Mouse (Mus musculus) left cerebral cortex, adult 11 months (tissue): ENCODE results near the gene Cdc42bpb.

Source experiments
- DNase-seq: peaks from one replicate; pipeline ENCODE4 v3.0.0; 2022; ENCODE audit warnings: low spot score

The Cdc42bpb gene

DNA sequence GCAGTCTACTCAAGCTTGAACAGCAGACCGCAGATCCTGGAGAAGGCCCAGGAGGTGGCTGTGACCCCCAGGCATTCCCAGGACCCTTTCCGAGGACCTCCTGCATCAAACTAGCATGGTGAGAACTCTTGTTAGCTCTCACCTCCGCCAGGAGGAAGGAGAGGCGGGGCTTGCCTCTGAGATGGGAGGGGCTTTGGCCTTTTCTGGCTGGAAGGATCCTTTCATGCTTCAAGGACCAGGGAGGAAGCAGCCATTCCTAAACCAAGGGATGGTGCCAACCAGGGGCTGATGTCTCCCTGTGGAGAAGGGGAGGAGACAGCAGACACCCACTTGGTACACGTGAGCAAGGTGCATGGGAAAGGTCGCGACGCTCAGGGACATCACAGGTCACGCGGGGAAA is 93.0 kb downstream of the Cdc42bpb start:
- no peak for DNase-seq

DNA sequence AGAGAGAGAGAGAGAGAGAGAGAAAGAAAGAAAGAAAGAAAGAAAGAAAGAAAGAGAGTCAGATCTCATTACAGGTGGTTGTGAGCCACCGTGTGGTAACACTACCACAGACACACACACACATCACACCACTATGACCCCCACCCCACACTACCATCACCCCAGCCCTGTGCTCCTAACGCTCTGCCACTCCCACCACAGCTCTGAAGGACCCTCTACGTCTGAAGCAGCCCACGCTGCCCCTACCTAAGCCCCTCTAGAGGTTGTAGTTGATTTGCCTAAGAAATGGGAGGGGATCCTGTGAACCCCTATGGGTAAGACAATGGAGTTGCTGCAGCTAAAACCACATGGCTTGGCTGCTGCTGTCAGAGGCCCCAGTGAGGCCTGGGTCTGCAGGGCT is 93.9 kb downstream of the Cdc42bpb start:
- DNase-seq, result no peak

DNA sequence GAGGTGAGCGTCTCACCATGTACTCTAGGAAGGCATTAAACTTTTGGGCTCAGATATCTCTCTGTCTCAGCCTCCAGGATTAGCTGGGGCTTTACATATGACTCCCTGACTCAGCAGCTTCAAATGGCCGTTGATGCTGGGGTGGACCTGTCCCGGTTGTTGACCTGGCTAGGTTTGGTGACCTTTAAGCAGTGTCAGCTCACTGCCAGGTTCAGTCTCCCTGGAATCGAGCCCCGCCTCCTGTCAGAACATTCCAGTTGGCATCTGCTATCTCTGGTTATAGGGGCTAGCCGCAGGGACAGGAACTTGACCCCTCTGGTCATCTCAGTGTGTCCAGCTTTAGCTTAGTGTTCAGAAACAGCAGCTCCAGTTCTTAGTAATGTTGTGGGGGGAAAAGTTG is 101.1 kb downstream of the Cdc42bpb start:
- no peak for DNase-seq

DNA sequence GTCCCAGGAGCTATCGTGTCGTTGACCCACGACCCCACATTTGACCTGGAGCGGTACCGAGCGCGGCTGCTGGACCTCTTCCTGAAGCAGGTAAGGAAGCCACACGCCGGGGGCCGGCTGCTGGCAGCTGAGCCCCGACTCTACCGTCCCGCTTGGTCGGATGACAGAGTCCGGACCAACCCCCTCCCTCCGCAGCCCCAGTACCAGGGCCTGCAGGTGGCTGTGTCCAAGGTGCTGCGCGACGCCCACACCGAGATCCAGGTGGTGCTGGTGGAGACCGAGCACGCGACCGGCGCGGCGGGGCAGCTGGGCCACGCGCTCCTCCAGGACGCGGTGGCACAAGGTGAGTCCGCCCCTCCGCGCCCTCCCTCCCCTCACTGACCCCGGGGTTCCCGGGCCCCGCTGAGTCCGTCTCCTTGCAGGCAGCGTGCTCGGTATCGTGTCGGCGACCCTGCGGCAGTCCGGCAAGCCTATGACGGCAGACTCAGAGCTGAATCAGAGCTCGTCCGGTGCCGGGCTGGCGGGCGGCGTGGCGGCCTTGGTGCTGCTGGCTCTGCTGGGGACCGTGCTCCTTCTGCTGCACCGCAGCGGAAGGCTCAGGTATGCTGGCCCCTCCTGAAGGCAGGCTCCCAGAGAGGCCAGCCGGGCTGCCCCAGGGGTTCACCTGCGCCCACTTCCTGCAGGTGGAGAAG is 102.2 kb downstream of the Cdc42bpb start:
- DNase-seq, result no peak

DNA sequence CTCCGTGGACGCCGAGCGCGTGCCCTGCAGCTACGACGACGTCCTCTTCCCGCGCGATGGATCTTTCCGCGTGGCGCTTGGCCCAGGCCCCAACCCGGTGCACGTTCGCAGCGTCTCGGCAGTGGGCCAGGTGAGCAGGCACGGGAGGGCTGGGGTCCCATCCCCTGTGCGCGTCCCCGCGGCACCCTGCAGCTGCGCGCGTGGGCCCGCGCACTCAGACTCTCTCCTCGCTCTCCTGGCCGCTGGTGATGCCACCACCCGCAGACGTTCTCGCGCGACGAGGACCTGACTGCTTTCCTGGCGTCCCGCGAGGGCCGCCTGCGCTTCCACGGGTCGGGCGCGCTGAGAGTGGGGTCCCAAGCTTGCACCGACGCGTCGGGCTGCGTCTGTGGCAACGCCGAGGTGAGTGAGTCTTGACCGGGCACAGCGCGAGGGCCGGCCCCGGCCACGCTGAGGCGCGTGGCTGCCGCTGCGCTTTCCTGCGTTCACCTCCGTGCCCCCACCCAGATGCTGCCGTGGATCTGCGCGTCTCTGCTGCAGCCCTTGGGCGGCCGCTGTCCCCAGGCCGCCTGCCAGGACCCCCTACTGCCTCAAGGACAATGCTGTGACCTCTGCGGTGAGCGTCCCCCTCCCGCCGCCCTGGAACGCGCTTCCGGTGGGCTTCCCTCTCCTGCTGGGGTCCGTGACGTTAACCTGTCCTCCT is 102.9 kb downstream of the Cdc42bpb start:
- no peak for DNase-seq

DNA sequence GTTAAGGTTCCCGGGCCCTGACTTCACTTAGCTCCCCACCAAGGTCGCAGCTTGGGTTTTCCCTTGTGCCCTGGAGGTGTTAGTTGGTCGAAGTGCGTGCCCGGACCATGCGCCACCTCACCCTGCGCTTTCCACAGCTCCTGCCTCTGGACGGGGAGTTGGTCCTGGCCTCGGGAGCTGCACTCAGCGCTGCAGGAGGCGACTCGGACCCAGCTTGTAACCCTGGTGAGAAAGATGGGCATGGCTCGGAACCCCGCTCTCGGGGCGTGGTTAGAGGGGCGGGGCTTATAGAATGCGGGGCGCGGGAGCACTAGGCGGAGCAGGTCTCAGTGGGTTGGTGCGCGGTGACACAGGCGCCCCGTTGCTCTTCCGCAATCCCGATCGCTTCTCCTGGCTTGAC is 103.5 kb downstream of the Cdc42bpb start:
- no peak for DNase-seq

DNA sequence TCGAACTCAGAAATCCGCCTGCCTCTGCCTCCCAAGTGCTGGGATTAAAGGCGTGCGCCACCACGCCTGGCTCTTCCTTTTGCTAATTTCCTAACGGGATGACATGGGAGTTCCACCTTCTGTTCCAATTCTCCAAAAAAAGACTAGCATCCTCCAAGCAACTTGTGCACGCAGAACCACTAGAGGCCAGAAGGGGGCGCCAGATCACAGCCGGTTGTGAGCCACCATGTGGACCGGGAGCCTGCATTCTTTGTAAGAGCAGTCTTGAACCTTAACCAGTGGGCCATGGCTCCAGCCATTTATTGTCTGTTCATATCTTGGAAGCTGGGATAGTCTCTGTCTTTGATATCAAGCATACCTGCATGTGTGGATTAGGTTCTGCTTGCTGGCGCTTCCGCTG is 105.1 kb downstream of the Cdc42bpb start:
- peak; percentile 63 for DNase-seq

DNA sequence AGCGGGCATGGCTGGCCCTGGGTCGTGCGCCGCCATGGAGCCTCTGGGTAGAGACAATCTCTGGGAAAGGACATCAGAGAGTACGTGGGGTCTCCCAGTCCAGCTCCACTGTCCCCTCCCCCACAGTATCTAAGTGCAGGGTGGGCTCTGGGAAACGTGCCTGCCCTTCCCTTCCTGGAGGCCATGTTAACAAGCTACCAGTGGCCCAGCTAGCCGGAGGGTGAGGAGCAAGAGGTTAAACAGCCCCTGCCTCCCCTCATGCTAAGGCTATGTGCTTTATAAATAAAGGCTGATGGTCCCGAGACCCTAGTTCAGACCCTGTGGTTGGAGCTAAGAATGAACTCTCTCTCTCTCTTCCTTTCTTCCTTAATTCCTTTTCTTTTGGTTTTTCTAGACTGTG is 105.6 kb downstream of the Cdc42bpb start:
- DNase-seq, result no peak

DNA sequence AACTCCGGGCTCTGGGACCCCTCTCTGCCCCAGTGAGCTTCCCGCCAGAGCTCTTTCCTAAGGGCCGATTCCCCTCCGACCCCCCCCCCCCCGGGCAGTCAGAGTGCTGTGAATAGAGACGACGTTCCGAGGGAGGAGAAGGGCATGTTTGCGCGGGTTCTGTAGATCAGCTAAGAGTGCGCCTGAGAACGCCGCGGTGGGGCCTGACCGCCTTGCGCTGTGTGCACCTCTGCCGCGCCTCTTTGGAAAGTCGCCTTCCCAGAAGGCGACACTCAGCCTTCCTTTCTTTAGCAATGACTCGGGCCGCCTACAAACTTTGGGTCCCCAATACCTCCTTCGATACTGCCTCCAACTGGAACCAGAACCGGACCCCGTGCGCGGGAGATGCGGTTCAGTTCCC is 106.1 kb downstream of the Cdc42bpb start:
- no peak for DNase-seq

DNA sequence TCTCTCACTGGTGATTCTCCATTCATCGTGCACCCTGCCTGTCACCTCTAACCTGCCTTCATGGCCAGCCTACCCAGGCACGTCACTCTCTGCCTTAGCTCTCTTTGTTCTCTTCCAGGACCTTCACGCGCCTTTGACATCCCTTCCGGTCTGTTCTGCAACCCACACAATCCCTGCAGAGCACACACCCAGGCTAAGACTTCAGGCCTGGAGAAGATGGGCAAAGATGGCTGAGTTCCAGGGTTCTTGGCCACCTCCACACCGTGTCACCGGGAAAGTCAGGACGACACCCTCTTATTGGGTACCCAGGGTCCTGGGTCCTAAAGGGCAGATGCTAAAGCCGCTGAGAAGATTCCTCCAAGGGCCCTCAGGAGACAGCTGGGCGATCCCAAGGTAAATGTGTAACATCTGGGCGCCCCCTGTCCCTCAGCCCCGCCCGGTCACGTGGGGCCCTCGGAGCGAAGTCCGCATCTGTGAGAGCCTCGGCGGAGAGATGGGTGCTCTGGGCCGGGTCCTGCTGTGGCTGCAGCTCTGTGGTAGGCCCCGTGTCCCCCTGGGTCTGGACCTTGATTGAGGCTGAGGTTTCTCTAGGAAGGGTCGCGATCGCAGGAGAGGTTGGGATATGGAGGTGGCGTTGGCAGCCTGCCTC is 106.8 kb downstream of the Cdc42bpb start, which contains the start of gene Amn:
TSS of gene Amn (plus strand) at position 467 of the 649 bp plus-strand sequence.
- no peak for DNase-seq

DNA sequence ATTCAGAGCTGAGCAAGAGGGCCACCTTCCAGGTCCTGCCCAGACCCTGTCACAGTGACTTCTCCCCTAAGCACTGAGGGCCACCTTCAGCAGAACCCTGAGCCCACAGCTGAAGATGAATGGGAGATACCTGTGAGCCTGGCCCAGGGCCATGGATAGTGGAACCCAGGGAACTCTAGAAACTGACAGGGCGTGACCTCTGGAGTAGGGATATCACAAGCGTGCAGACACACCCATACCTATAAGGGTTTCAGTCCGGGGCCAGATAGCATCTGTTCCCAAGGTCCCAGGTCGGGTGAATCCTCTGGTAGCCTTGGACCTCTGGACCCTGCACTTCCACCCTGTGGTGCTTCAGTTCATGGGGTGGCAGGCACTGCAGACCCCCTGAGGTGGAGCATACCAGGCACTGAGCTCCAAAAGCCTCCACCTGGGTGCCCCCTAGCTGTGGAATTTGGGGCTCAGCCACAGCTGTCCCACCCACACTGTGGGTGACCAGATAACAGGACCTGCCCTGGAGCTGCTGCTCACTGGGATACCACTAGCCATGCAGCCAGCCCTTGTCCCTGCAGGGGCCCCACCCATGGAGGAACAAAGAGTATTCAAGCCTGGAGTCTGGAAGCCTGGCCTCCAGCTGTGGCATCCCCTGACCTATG is 109.7 kb downstream of the Cdc42bpb start:
- DNase-seq, result no peak

DNA sequence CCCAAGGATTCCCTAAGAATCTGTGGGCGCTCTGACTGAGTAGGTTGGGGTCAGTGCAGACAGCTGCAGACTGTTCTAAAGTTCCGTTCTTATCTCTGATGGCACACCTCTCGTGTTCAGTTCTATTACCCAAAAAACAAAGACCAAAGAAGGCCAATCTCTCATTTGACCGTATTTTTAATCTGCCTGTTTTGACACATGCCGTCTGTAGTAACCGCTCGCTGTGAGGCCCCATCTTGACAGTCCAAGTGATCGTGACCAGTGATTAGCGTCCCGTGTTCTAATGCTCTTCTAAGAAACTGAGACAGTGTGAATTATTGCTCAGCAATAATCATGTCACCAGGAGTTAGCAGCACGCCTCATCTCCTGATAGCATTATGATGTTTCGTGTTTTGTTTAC is 110.9 kb downstream of the Cdc42bpb start:
- no peak for DNase-seq

DNA sequence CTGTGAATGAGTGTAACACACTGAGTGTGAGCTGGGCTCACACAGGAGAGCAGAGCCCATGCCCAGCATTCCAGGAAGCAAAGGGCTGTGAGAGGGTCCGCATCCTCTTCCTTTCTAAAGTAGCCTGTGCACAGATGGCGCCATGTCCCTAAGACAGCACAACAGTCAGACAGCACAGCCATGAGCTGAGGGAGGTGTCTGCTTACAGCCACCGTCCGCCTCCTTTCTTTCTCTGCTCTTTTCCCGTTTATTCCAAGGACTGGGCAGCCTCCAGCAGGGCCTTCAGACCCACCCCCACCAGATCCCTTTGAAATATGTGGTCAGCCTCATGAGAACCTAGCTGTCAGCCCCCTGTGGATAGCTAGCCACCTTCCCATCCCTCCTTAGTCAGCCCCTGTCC is 112.3 kb downstream of the Cdc42bpb start:
- no peak for DNase-seq

DNA sequence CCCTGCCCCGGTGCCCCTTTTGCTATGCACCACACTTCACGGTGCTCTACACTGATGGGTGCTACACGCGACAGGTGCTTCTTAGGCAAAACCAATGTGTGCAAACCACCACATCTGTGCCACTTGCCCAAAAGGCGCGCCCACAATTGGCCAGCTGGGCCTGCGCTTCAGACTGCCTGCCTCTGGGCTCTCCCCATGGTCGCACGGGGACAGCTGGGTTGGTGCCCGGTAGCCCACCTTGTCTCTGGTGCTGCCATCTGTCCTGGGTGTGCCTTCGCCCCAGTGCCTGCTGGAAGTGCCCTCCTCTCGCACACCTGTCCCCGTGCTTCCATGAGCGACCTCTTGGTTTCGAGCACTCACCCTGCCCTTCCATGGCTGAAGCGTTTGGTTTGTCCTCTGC is 113.9 kb downstream of the Cdc42bpb start:
- no peak for DNase-seq

DNA sequence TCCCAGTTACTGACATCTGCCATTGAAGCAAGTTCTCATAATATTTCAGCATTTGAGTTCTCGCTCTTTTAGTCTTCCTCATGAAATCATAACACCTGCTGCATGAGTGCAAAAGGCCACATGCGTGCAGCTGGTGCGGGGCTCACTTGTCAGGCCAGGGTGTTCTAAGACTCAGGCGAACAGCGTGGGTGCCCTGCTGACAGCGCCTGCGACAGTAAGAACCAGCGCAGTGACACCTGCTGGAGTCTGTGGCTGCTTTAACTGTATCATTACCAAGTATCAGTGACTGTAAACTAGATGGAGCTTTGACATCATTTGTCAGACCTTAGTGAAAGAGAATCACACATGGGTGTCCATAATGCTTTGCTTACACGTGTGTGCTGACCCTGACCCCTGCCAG is 126.3 kb downstream of the Cdc42bpb start:
- DNase-seq, result no peak

DNA sequence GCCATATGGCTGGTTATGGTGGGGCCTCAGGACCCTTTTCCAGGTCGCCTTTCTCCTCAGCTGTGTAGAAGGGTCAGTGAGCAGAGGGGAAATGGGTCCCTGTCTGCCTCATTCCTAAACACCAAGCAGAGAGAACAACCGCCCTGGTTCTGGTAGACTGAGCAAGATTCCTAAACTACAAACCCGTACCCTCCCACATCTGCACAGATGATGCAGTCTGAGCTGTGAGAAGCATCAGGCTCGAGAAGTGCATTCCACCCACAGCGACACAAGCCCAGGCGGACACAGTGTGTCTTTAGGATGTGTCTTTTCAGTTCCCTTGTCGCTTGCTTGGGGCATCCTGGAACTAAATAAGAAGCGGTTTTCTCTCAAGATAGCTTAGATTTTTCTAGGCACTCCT is 127.4 kb downstream of the Cdc42bpb start:
- no peak for DNase-seq

DNA sequence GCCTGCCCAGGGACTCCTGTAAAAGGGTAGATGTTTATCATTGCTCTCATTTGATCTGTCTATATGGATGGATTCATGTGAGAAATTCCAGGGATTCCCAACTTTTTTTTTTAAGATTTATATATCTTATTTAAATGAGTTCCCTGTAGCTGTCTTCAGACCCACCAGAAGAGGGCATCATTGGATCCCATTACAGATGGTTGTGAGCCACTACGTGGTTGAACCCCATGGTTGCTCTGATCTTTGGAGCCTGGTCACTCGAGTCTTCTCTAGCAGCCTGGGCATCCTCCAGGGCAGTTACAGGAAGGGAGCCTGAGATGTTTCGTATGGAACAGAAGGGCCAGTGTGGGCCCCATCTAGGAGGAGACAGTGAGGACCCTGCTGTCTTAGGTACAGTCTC is 128.4 kb downstream of the Cdc42bpb start:
- DNase-seq, result no peak

DNA sequence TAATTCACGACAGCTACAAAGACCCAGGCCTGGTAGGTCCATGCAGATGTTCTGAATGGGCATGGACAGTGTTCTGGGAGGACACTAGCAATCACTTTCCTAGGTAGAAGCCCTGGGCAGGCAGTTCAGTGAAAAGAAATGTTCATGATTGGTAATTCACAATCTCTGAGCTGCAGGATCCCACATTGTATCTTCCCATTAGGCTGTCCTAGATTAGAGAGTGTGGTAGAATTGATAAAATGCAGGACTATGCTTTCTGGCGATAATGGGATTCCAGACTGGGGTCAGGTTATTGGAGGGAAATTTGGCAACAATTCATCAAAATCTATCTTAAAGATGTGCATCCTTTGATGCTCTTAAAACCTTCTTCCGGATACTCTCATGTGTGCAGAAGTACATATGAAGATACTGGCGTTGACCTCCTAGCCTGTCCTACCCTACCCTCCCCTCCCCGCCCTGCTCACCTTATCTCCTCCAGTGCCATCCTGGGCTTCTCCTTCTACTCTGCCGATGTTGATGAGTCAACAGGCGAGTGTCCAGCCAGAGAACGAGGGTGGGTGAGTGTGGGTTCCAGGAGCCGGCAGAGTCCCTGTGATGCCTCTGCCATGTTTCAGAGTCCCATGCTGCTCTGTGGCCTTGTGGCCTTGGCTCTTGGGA is 130.6 kb downstream of the Cdc42bpb start:
- DNase-seq, result no peak

DNA sequence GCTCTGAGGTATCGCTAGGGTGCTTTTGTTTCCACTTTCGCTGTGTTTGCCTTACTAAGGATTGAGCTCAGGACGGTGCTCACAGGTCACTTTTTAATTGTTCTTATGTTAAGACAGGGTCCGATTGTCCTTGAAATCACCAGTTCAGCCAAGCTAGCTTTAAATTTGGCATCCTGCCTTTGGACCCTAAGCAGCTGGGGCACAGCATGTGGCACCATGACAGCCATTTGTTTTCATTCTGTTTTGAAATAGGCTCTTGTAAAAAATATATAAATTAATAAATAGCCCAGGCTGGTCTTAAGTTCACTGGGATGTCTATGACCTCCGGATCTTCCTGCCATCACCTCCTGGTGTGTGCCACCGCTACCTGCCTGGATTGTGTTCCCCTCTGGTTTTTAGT is 132.4 kb downstream of the Cdc42bpb start:
- no peak for DNase-seq

DNA sequence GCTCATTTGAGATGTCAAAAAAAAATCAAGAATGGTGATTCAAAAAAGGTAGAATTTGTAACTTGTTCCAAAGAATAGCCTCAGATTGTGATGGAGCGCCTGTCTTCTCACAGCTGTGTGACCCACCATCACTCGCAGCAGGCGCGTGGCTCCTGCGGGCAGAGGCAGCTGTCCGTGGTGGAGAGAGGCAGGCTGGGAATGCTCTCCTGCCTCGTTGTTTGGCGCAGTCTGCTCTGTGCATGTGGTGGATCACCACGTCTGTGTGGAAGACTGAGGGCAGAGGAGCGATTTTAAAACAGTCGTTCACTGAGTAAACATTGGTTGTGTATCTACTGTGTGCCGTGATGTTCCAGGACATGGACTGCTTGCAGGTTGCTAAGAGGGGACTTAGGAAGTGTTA is 133.8 kb downstream of the Cdc42bpb start:
- no peak for DNase-seq
